Mouse (Mus musculus) heart, embryonic 10.5 days (tissue): ENCODE results near the gene Actr5. TPM values are rescaled to one million over a fixed set of nuclear protein-coding genes. Genes with fewer than 3 reads are reported as not detected.

Experiments
- DNase-seq: peaks from one replicate; pipeline ENCODE4 v3.0.0-alpha.2; 2017; ENCODE audit warnings: low spot score
- H3K27ac ChIP-seq: fragments of 300-500 bp; sonication (generic); 2 replicates; pipeline ENCODE4 v1.5.1; 2016; ENCODE audit warnings: mild to moderate bottlenecking
- H3K27me3 ChIP-seq: fragments of 300-500 bp; sonication (generic); 2 replicates; pipeline ENCODE4 v1.6.1; 2016; ENCODE audit warnings: mild to moderate bottlenecking; ENCODE audit not compliant: poor library complexity, insufficient read depth, severe bottlenecking
- H3K36me3 ChIP-seq: fragments of 300-500 bp; sonication (generic); 2 replicates; pipeline ENCODE4 v1.6.1; 2016; ENCODE audit warnings: mild to moderate bottlenecking, moderate library complexity
- H3K4me1 ChIP-seq: fragments of 300-500 bp; sonication (generic); 2 replicates; pipeline ENCODE4 v1.6.1; 2016; ENCODE audit warnings: mild to moderate bottlenecking
- H3K4me3 ChIP-seq: fragments of 300-500 bp; sonication (generic); 2 replicates; pipeline ENCODE4 v1.5.1; 2016; ENCODE audit warnings: mild to moderate bottlenecking, moderate library complexity
- H3K9me3 ChIP-seq: fragments of 300-500 bp; sonication (generic); 2 replicates; pipeline ENCODE4 v1.6.1; 2016; ENCODE audit warnings: mild to moderate bottlenecking, moderate library complexity
- WGBS: fragments of 180-500 bp; shearing (Covaris S2); methylation state at CpG from one replicate; pipeline ENCODE4 v1.1.7; 2016; 5-methylcytosine and 5-hydroxymethylcytosine counted together
- polyA plus RNA-seq: library from polyadenylated mRNA; unstranded; fragments of >200 nt; fragmentation: Nextera tagmentation; extraction: Ambion mirVana; gene quantifications from 2 replicates; pipeline ENCODE4 v1.2.1, GENCODE M21; 2016

Gene Actr5
- polyA plus RNA-seq, 1 experiment from 2014 or later: 12.7 TPM

GRCm38 (mm10) chr2:158674131-158674530 lies 49.4 kb downstream of the Actr5 start:
- Histone ChIP-seq H3K27me3 (peaks cover 21% of the 10 kb centered on the region), H3K27ac (0 out of 2 replicates have a peak overlapping the region, but pooled peaks have one; percentile 7), H3K9me3 (no peaks in the 10 kb centered on the region), H3K4me3 (no peak overlapping the region), H3K36me3 (no peaks in the 10 kb centered on the region), H3K4me1 (peaks cover 36% of the 10 kb centered on the region)
- 49% methylated on average over 6 of the region's 6 CpGs for WGBS
- DNase-seq: no peak

GRCm38 (mm10) chr2:158674759-158675158 lies 50.1 kb downstream of the Actr5 start:
- Histone ChIP-seq H3K27me3 (peaks cover 15% of the 10 kb centered on the region), H3K4me3 (no peak overlapping the region), H3K36me3 (no peaks in the 10 kb centered on the region), H3K4me1 (peaks cover 31% of the 10 kb centered on the region), H3K27ac (no peak overlapping the region), H3K9me3 (no peaks in the 10 kb centered on the region)
- 75% methylated on average over 7 of the region's 7 CpGs for WGBS
- no peak for DNase-seq

GRCm38 (mm10) chr2:158675161-158675560 lies 50.5 kb downstream of the Actr5 start:
- no peaks in the 10 kb centered on the region for H3K9me3 ChIP-seq
- no peaks in the 10 kb centered on the region for H3K36me3 ChIP-seq
- DNase-seq: no peak
- H3K27me3 ChIP-seq: peaks cover 11% of the 10 kb centered on the region
- no peak overlapping the region for H3K4me3 ChIP-seq
- 48% methylated on average over 6 of the region's 6 CpGs for WGBS
- peaks cover 30% of the 10 kb centered on the region for H3K4me1 ChIP-seq
- H3K27ac ChIP-seq: no peak overlapping the region

- 78% methylated on average over 12 of the region's 12 CpGs for WGBS
- peaks cover 32% of the 10 kb centered on the region for H3K4me1 ChIP-seq
- no peak overlapping the region for H3K27ac ChIP-seq
- no peak overlapping the region for H3K4me3 ChIP-seq
- H3K36me3 ChIP-seq: no peaks in the 10 kb centered on the region
- DNase-seq: no peak
- H3K27me3 ChIP-seq: peaks cover 2% of the 10 kb centered on the region
- H3K9me3 ChIP-seq: no peaks in the 10 kb centered on the region
Measured at GRCm38 (mm10) chr2:158675907-158676533, 51.3 kb downstream of the Actr5 start.

- peaks cover 40% of the 10 kb centered on the region for H3K4me1 ChIP-seq
- WGBS: 75% methylated on average over 8 of the region's 8 CpGs
- no peaks in the 10 kb centered on the region for H3K36me3 ChIP-seq
- H3K4me3 ChIP-seq: no peak overlapping the region
- no peaks in the 10 kb centered on the region for H3K27me3 ChIP-seq
- DNase-seq: no peak
- H3K27ac ChIP-seq: no peak overlapping the region
- no peaks in the 10 kb centered on the region for H3K9me3 ChIP-seq
Measured at GRCm38 (mm10) chr2:158677946-158678345, 53.3 kb downstream of the Actr5 start.

- Histone ChIP-seq H3K27me3 (no peaks in the 10 kb centered on the region), H3K9me3 (no peaks in the 10 kb centered on the region), H3K4me1 (peaks cover 33% of the 10 kb centered on the region), H3K27ac (no peak overlapping the region), H3K36me3 (no peaks in the 10 kb centered on the region), H3K4me3 (no peak overlapping the region)
- no peak for DNase-seq
- 93% methylated on average over 7 of the region's 7 CpGs for WGBS
Measured at GRCm38 (mm10) chr2:158679091-158679490, 54.4 kb downstream of the Actr5 start.

- no peaks in the 10 kb centered on the region for H3K36me3 ChIP-seq
- H3K9me3 ChIP-seq: no peaks in the 10 kb centered on the region
- WGBS: 64% methylated on average over 10 of the region's 10 CpGs
- H3K4me1 ChIP-seq: peaks cover 27% of the 10 kb centered on the region
- DNase-seq: no peak
- H3K27ac ChIP-seq: no peak overlapping the region
- H3K4me3 ChIP-seq: no peak overlapping the region
- no peaks in the 10 kb centered on the region for H3K27me3 ChIP-seq
Measured at GRCm38 (mm10) chr2:158680357-158680889, 55.7 kb downstream of the Actr5 start.

GRCm38 (mm10) chr2:158681714-158682113 lies 57.0 kb downstream of the Actr5 start:
- H3K36me3 ChIP-seq: no peaks in the 10 kb centered on the region
- WGBS: 80% methylated on average over 6 of the region's 6 CpGs
- H3K27me3 ChIP-seq: no peaks in the 10 kb centered on the region
- no peak for DNase-seq
- no peaks in the 10 kb centered on the region for H3K9me3 ChIP-seq
- no peak overlapping the region for H3K4me3 ChIP-seq
- H3K27ac ChIP-seq: no peak overlapping the region
- peaks cover 27% of the 10 kb centered on the region for H3K4me1 ChIP-seq

GRCm38 (mm10) chr2:158682344-158683037 lies 57.8 kb downstream of the Actr5 start:
- Histone ChIP-seq H3K27ac (no peak overlapping the region), H3K36me3 (no peaks in the 10 kb centered on the region), H3K4me1 (peaks cover 27% of the 10 kb centered on the region), H3K9me3 (no peaks in the 10 kb centered on the region), H3K27me3 (no peaks in the 10 kb centered on the region), H3K4me3 (no peak overlapping the region)
- WGBS: 62% methylated on average over 11 of the region's 11 CpGs
- no peak for DNase-seq

GRCm38 (mm10) chr2:158683038-158683413 lies 58.3 kb downstream of the Actr5 start:
- Histone ChIP-seq H3K9me3 (no peaks in the 10 kb centered on the region), H3K27ac (no peak overlapping the region), H3K36me3 (no peaks in the 10 kb centered on the region), H3K27me3 (no peaks in the 10 kb centered on the region), H3K4me1 (peaks cover 27% of the 10 kb centered on the region), H3K4me3 (no peak overlapping the region)
- 26% methylated on average over 4 of the region's 4 CpGs for WGBS
- DNase-seq: no peak

GRCm38 (mm10) chr2:158684247-158684843 lies 59.7 kb downstream of the Actr5 start:
- Histone ChIP-seq H3K27me3 (no peaks in the 10 kb centered on the region), H3K36me3 (no peaks in the 10 kb centered on the region), H3K4me1 (peaks cover 40% of the 10 kb centered on the region), H3K27ac (no peak overlapping the region), H3K9me3 (no peaks in the 10 kb centered on the region), H3K4me3 (no peak overlapping the region)
- no peak for DNase-seq
- 49% methylated on average over 9 of the region's 9 CpGs for WGBS

- DNase-seq: no peak
- Histone ChIP-seq H3K36me3 (no peaks in the 10 kb centered on the region), H3K4me3 (no peak overlapping the region), H3K27me3 (no peaks in the 10 kb centered on the region), H3K27ac (no peak overlapping the region), H3K9me3 (no peaks in the 10 kb centered on the region), H3K4me1 (peaks cover 46% of the 10 kb centered on the region)
- WGBS: 79% methylated on average over 3 of the region's 3 CpGs
Measured at GRCm38 (mm10) chr2:158684910-158685309, 60.2 kb downstream of the Actr5 start.

- WGBS: 67% methylated on average over 2 of the region's 2 CpGs
- Histone ChIP-seq H3K27ac (no peak overlapping the region), H3K27me3 (no peaks in the 10 kb centered on the region), H3K36me3 (no peaks in the 10 kb centered on the region), H3K4me1 (peaks cover 41% of the 10 kb centered on the region), H3K4me3 (no peak overlapping the region), H3K9me3 (no peaks in the 10 kb centered on the region)
- DNase-seq: no peak
Measured at GRCm38 (mm10) chr2:158686394-158686793, 61.7 kb downstream of the Actr5 start.
